Mouse (Mus musculus) hindbrain, postnatal 0 days (tissue): ENCODE results near the gene Psmd2. TPM values are rescaled to one million over a fixed set of nuclear protein-coding genes. Genes with fewer than 3 reads are reported as not detected.

Experiments used
- ATAC-seq: fragments of 200-750 bp; cut with Nextera tagmentation; 2 replicates; pipeline ENCODE4 v1.8.0; 2017; ENCODE audit warnings: mild to moderate bottlenecking, moderate TSS enrichment, moderate library complexity
- DNase-seq: peaks from one replicate; pipeline ENCODE4 v3.0.0-alpha.2; 2015; ENCODE audit warnings: low spot score
- H3K27ac ChIP-seq: fragments of 300-500 bp; sonication (generic); 2 replicates; pipeline ENCODE4 v1.5.1; 2014; ENCODE audit warnings: mild to moderate bottlenecking
- H3K27me3 ChIP-seq: fragments of 300-500 bp; sonication (generic); 2 replicates; pipeline ENCODE4 v1.6.1; 2014; ENCODE audit warnings: low read length, mixed read lengths; ENCODE audit not compliant: insufficient read depth
- H3K36me3 ChIP-seq: fragments of 300-500 bp; sonication (generic); 2 replicates; pipeline ENCODE4 v1.6.1; 2014; ENCODE audit warnings: low read length, mixed read lengths; ENCODE audit not compliant: insufficient read depth
- H3K4me1 ChIP-seq: fragments of 300-500 bp; sonication (generic); 2 replicates; pipeline ENCODE4 v1.6.1; 2014; ENCODE audit warnings: antibody characterized with exemption, low read length, mixed read lengths; ENCODE audit not compliant: insufficient read depth
- H3K4me2 ChIP-seq: fragments of 300-500 bp; sonication (generic); 2 replicates; pipeline ENCODE4 v1.6.1; 2014; ENCODE audit warnings: low read depth, mild to moderate bottlenecking, low read length, moderate library complexity, mixed read lengths
- H3K4me3 ChIP-seq: fragments of 300-500 bp; sonication (generic); 2 replicates; pipeline ENCODE4 v1.5.1; 2014; ENCODE audit warnings: low read length
- H3K9ac ChIP-seq: fragments of 300-500 bp; sonication (generic); replicated peaks from 2 replicates; pipeline ENCODE4 v1.6.1; 2014; ENCODE audit warnings: mild to moderate bottlenecking, low read length, moderate library complexity, mixed read lengths
- H3K9me3 ChIP-seq: fragments of 300-500 bp; sonication (generic); 2 replicates; pipeline ENCODE4 v1.6.1; 2016; ENCODE audit warnings: low read length, mixed read lengths
- CTCF ChIP-seq: IDR thresholded peaks from 2 replicates; pipeline ENCODE4 v1.5.1; 2016; ENCODE audit warnings: antibody characterized with exemption, control low read depth, low read depth
- WGBS: fragments of 180-500 bp; shearing (Covaris S2); extraction: QIAGEN DNeasy Blood & Tissue Kit; methylation state at CpG from one replicate; pipeline ENCODE4 v1.1.7; 2014; 5-methylcytosine and 5-hydroxymethylcytosine counted together
- polyA plus RNA-seq: library from polyadenylated mRNA; unstranded; fragments of >200 nt; fragmentation: Nextera tagmentation; extraction: Ambion mirVana; gene quantifications from 2 replicates; pipeline ENCODE4 v1.2.1, GENCODE M21; 2015
- total RNA-seq: library from RNA; depleted of rRNA; stranded (reverse); fragments of >200 nt; gene quantifications from 2 replicates; pipeline ENCODE4 v1.2.3, GENCODE M21; 2014

The Psmd2 gene
- total and polyA plus RNA-seq, 2 experiments from 2014 or later: 196 to 308 TPM

DNA sequence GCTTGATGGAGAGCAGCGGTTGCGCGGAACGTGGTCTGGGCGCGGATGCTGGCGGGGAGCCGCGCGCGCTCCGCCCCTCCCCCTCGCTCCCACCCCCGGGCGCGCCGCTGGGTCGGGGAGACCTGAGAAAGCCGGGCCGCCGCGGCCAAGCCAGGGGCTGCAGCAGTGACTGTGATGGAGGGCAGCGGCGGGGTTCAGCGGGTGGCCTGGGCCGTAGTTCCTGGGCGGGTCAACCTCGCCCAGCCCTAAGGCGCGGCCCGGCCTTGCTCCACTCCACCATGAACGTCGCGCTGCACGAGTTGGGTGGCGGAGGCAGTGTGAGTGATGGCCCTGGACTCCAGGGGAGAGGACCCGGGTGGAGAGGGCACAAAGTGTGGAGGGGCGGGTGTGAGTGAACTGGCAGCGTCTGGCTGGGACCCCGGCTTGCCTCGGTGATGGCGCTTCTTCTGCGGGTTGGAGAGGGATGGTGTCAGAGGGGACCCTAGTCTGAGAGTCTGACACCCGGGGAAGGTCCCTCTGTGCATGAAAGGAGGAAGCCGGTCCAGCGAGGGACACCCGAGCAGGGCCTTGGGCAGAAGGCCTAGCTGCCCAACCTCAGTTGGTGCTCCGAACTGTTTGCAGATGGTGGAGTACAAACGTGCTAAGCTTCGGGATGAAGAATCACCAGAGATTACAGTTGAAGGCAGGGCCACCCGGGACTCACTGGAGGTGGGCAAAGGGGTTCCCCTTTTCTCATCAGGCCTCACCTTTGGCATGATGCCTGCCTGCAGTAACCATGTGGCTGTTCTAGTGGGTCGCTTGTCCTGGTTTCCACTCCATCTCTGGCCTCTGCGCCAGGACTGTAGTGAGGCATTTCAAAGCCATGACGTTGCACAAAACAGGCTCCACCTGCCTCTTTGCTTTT lies 21.5 kb upstream of the Psmd2 start, which contains the start of gene Ece2:
Ece2 (plus strand) TSS at position 98 of the 904 bp plus-strand sequence.
- Histone ChIP-seq H3K4me2 (peak within 1 kb of the TSS; percentile 79), H3K36me3 (no peaks in the 10 kb centered on the region; the same call in 1 of the 2 replicates), H3K9ac (peak within 1 kb of the TSS; percentile 74), H3K27ac (peak within 1 kb of the TSS; percentile 85), H3K4me3 (peak within 1 kb of the TSS; percentile 61), H3K4me1 (peaks cover 6% of the 10 kb centered on the region; the same call in 1 of the 2 replicates), H3K27me3 (no peaks in the 10 kb centered on the region), H3K9me3 (no peaks in the 10 kb centered on the region)
- ATAC-seq (peak; percentile 66), DNase-seq (peak; percentile 68)
- WGBS: 4% methylated on average over 54 of the region's 54 CpGs
- TF ChIP-seq CTCF: no peak

- Histone ChIP-seq H3K9ac (no peak overlapping the region), H3K27me3 (no peaks in the 10 kb centered on the region), H3K4me1 (no peaks in the 10 kb centered on the region), H3K9me3 (no peaks in the 10 kb centered on the region), H3K4me3 (no peak overlapping the region), H3K4me2 (no peak overlapping the region), H3K36me3 (no peaks in the 10 kb centered on the region; the same call in 1 of the 2 replicates), H3K27ac (no peak overlapping the region)
- TF ChIP-seq CTCF: no peak
- WGBS: 84% methylated on average over 8 of the region's 8 CpGs
- ATAC-seq (no peak), DNase-seq (no peak)
Observed at GRCm38 (mm10) chr16:20637410-20637809, 14.0 kb upstream of the Psmd2 start.

- Histone ChIP-seq H3K27ac (peak overlapping the region; percentile 51; the same call in 1 of the 2 replicates), H3K4me3 (no peak overlapping the region), H3K36me3 (peaks cover 4% of the 10 kb centered on the region), H3K27me3 (no peaks in the 10 kb centered on the region), H3K9ac (no peak overlapping the region), H3K9me3 (no peaks in the 10 kb centered on the region), H3K4me1 (no peaks in the 10 kb centered on the region), H3K4me2 (0 out of 2 replicates have a peak overlapping the region, but pooled peaks have one; percentile 11)
- peak; percentile 72 for DNase-seq
- no peak for TF ChIP-seq CTCF
- ATAC-seq: peak; percentile 58; the same call in 1 of the 2 replicates
- 30% methylated on average over 8 of the region's 8 CpGs for WGBS
Observed at GRCm38 (mm10) chr16:20638367-20638766, 13.1 kb upstream of the Psmd2 start.

DNA sequence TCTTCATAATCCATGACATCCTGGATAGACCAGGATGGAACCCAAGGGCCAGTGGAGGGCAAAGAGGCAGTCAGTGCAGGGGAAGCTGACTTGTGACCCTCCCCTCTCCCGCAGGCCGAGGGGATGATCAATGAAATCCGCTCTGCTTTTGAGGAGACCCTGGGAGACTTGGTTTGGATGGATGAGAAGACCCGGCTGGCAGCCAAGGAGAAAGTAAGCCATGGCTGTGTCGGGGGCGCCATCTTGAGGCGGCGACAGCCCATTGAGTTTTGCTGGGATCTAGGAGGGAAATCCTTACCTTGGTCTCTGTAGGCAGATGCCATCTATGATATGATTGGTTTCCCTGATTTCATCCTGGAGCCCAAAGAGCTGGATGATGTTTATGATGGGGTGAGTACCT lies 9.3 kb upstream of the Psmd2 start:
- peak; percentile 85 for TF ChIP-seq CTCF
- ATAC-seq (peak; percentile 66), DNase-seq (peak; percentile 86)
- no peaks in the 10 kb centered on the region for H3K4me1 ChIP-seq
- H3K27me3 ChIP-seq: no peaks in the 10 kb centered on the region
- 2% methylated on average over 8 of the region's 8 CpGs for WGBS
- H3K9me3 ChIP-seq: no peaks in the 10 kb centered on the region
- H3K4me3 ChIP-seq: no peak overlapping the region
- no peak overlapping the region for H3K4me2 ChIP-seq
- H3K36me3 ChIP-seq: peaks cover 23% of the 10 kb centered on the region
- H3K27ac ChIP-seq: no peak overlapping the region
- H3K9ac ChIP-seq: no peak overlapping the region

DNA sequence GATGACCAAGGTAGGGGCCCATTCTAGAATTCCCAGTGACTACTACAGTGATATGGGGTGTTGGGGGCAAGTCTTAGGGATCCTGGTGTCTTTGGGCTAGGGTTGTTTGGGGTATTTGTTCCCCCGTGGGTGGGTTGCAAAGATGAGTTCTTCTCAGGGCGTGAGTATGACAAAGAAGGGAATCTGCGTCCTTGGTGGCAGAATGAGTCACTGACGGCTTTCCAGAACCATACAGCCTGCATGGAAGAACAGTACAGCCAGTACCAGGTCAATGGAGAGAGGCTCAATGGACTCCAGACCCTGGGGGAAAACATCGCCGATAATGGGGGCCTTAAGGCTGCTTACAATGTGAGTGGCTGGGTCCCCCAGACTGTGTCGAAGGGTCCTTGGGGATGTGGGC lies 7.5 kb upstream of the Psmd2 start:
- no peak for ATAC-seq
- H3K36me3 ChIP-seq: peaks cover 23% of the 10 kb centered on the region
- no peaks in the 10 kb centered on the region for H3K9me3 ChIP-seq
- H3K27me3 ChIP-seq: no peaks in the 10 kb centered on the region
- DNase-seq: no peak
- no peak overlapping the region for H3K9ac ChIP-seq
- TF ChIP-seq CTCF: no peak
- H3K4me1 ChIP-seq: no peaks in the 10 kb centered on the region
- 89% methylated on average over 7 of the region's 7 CpGs for WGBS
- H3K27ac ChIP-seq: no peak overlapping the region
- no peak overlapping the region for H3K4me3 ChIP-seq
- no peak overlapping the region for H3K4me2 ChIP-seq

DNA sequence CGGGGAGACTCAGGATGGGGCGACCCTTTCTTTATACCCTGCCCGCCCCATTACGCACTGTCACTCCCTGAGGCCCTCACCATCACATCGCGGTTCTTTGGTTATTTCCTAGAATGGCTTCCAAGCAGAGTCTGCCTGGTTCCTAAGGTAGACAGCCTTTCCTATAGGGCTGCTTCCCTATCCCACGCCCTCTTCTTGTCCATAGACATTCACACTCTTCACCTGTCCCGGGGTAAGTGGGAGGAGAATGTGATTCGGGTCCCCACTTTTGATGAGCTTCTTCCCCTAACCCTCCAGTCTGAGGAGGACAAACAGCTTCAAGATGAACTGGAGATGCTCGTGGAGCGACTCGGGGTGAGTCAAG lies 477 bp downstream of the Psmd2 start:
- no peaks in the 10 kb centered on the region for H3K27me3 ChIP-seq
- H3K9ac ChIP-seq: peak overlapping the region; percentile 95
- 0 out of 2 replicates have a peak, but pooled peaks cover 3% of the 10 kb centered on the region for H3K4me1 ChIP-seq
- TF ChIP-seq CTCF: no peak
- H3K36me3 ChIP-seq: peaks cover 10% of the 10 kb centered on the region
- WGBS: 9% methylated on average over 12 of the region's 12 CpGs
- peak overlapping the region; percentile 91 for H3K4me2 ChIP-seq
- ATAC-seq: no peak
- H3K9me3 ChIP-seq: no peaks in the 10 kb centered on the region
- DNase-seq: no peak
- peak overlapping the region; percentile 91 for H3K4me3 ChIP-seq
- peak overlapping the region; percentile 81; the same call in 1 of the 2 replicates for H3K27ac ChIP-seq
